Comparison of ENCODE assay signal across 9 mouse cellular contexts in genomic region chr10:83266241-83266640, GRCm38 (mm10).
"Had no signal": no experiment of that assay in that cellular context is flagged by ENCODE, and none has a peak within 500 bp of the region (broad histone marks: within the 10 kb centered on the region; RNA-seq: fewer than 3 reads in every experiment).

No protein-coding gene starts in this region.

- H3K9me3 ChIP-seq: limb, embryonic 13.5 days; midbrain, embryonic 15.5 days had no signal

- H3K27me3 ChIP-seq: limb, embryonic 13.5 days; midbrain, embryonic 15.5 days had no signal

- H3K27ac ChIP-seq: kidney, postnatal 0 days; limb, embryonic 13.5 days; liver, embryonic 14.5 days; midbrain, embryonic 15.5 days had no signal

- H3K36me3 ChIP-seq: limb, embryonic 13.5 days; midbrain, embryonic 15.5 days had no signal

- H3K4me2 ChIP-seq: limb, embryonic 13.5 days; midbrain, embryonic 15.5 days had no signal

- H3K4me3 ChIP-seq: layer of hippocampus, adult 2 months; limb, embryonic 13.5 days; midbrain, embryonic 15.5 days had no signal

- H3K9ac ChIP-seq: limb, embryonic 13.5 days; liver, embryonic 14.5 days; midbrain, embryonic 15.5 days had no signal

- DNase-seq: kidney, adult 11 months; kidney, adult 9 months; kidney, postnatal 36 days; lung, adult 18-20 months had no signal

- H3K4me1 ChIP-seq: limb, embryonic 13.5 days had no signal
